Mouse (Mus musculus): ENCODE results near the gene Nap1l1. TPM values are rescaled to one million over a fixed set of nuclear protein-coding genes. Genes with fewer than 3 reads are reported as not detected.

The Nap1l1 gene
- polyA plus RNA-seq, 1 experiment from 2014 or later, result 318 TPM

DNA sequence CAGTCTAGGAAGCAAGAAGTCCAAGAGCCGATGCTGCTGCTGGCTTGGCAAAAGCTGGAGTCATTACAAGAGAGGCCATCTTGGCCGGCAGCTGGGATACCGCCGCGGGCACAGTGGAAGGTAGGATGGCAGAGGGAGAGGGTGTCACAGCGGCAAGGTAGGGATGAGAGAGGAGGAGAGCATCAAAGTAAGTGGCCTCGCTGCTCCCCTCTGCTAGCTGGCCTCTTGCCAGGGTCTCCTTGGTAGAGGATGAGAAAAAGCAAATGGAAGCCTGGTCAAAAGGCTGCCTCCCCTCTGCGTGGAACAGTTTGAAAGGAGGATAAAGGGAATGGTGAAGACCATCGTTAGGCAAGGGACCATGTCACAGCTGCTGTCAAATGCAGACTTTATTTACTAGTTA is 14.0 kb upstream of the Nap1l1 start:
- Histone ChIP-seq H3K9ac (no peak overlapping the region), H3K27ac (no peak overlapping the region), H3K4me2 (no peak overlapping the region), H3K9me3 (replicated peaks) (no peaks in the 10 kb centered on the region), H3K36me3 (ENCODE audit: poor library complexity, severe bottlenecking) (no peaks in the 10 kb centered on the region), H3K27me3 (no peaks in the 10 kb centered on the region), H3K4me3 (no peak overlapping the region), H3K4me1 (peaks cover 15% of the 10 kb centered on the region; the same call in 1 of the 2 replicates)
- ATAC-seq, result no peak
- WGBS, result 50% methylated on average over 9 of the region's 9 CpGs

DNA sequence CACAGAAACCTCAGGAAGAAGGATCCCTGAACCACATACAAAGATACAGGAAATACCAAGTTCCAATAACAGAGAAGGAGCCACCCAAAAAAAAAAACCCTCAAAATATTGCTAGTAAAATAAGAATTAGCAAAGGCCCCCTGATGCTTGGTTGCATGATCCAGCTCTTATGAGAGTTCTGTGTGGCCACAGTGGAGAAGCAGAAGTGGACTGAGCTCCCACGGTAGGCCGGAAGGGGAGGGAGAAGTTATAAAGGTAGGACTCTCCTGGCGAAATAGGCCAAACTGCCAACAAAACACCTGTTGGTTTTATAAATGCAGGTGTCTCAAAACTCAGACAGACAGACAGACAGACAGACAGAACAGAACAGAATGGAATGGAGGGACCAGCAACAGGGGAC is 13.1 kb upstream of the Nap1l1 start:
- 83% methylated on average over 3 of the region's 3 CpGs for WGBS
- H3K4me2 ChIP-seq, result no peak overlapping the region
- H3K4me3 ChIP-seq, result no peak overlapping the region
- H3K9me3 ChIP-seq (replicated peaks), result no peaks in the 10 kb centered on the region
- ATAC-seq, result no peak
- H3K27me3 ChIP-seq, result no peaks in the 10 kb centered on the region
- no peak overlapping the region for H3K9ac ChIP-seq
- peaks cover 15% of the 10 kb centered on the region; the same call in 1 of the 2 replicates for H3K4me1 ChIP-seq
- no peaks in the 10 kb centered on the region for H3K36me3 ChIP-seq (ENCODE audit: poor library complexity, severe bottlenecking)
- no peak overlapping the region for H3K27ac ChIP-seq

- Histone ChIP-seq H3K27ac (no peak overlapping the region), H3K4me1 (peaks cover 15% of the 10 kb centered on the region; the same call in 1 of the 2 replicates), H3K27me3 (no peaks in the 10 kb centered on the region), H3K4me2 (no peak overlapping the region), H3K9ac (no peak overlapping the region), H3K4me3 (no peak overlapping the region), H3K36me3 (ENCODE audit: poor library complexity, severe bottlenecking) (no peaks in the 10 kb centered on the region), H3K9me3 (replicated peaks) (no peaks in the 10 kb centered on the region)
- ATAC-seq, result no peak
- WGBS, result 8% methylated on average over 4 of the region's 4 CpGs
Observed at GRCm38 (mm10) chr10:111460381-111460780, 12.6 kb upstream of the Nap1l1 start.

DNA sequence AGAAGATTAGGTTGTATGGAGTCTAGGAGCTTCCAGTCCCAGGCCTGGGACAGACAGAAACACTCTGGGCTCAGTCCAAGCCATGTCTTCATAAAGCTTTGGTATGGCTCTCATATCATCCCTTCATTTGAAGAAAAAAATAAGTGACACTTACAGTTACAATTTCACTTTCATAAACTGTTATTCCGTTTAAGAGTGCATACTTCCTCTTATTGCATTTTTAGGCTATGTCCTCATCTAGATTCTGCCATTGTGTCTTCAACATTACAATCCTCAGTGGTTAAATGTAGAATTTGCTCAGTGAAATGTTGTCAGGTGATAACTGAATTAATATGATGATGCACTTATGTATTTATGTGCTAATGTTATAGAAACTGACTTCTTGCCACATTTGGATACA is 8.2 kb upstream of the Nap1l1 start:
- H3K4me2 ChIP-seq, result no peak overlapping the region
- H3K4me3 ChIP-seq, result no peak overlapping the region
- WGBS, result 92% methylated on average over 1 of the region's 1 CpGs

GRCm38 (mm10) chr10:111465409-111465808 is 7.6 kb upstream of the Nap1l1 start:
- 53% methylated on average over 2 of the region's 2 CpGs for WGBS
- Histone ChIP-seq H3K36me3 (ENCODE audit: poor library complexity, severe bottlenecking) (no peaks in the 10 kb centered on the region), H3K4me3 (no peak overlapping the region), H3K27ac (no peak overlapping the region), H3K9ac (no peak overlapping the region), H3K27me3 (no peaks in the 10 kb centered on the region), H3K9me3 (replicated peaks) (no peaks in the 10 kb centered on the region), H3K4me2 (no peak overlapping the region), H3K4me1 (peaks cover 1% of the 10 kb centered on the region; the same call in 1 of the 2 replicates)
- ATAC-seq, result no peak

More for the DNA sequence above, 8.2 kb upstream of the Nap1l1 start:
- ATAC-seq, result no peak
- Histone ChIP-seq H3K4me1 (peaks cover 7% of the 10 kb centered on the region; the same call in 1 of the 2 replicates), H3K27me3 (no peaks in the 10 kb centered on the region), H3K27ac (no peak overlapping the region), H3K36me3 (ENCODE audit: poor library complexity, severe bottlenecking) (no peaks in the 10 kb centered on the region), H3K9ac (no peak overlapping the region), H3K9me3 (replicated peaks) (no peaks in the 10 kb centered on the region)

GRCm38 (mm10) chr10:111471166-111471565 is 1.9 kb upstream of the Nap1l1 start:
- no peak overlapping the region for H3K4me2 ChIP-seq
- H3K9ac ChIP-seq, result no peak overlapping the region
- H3K36me3 ChIP-seq (ENCODE audit: poor library complexity, severe bottlenecking), result no peaks in the 10 kb centered on the region
- H3K4me3 ChIP-seq, result no peak overlapping the region
- H3K4me1 ChIP-seq, result peaks cover 27% of the 10 kb centered on the region
- H3K9me3 ChIP-seq (replicated peaks), result no peaks in the 10 kb centered on the region
- H3K27me3 ChIP-seq, result no peaks in the 10 kb centered on the region
- no peak overlapping the region for H3K27ac ChIP-seq
- 89% methylated on average over 9 of the region's 9 CpGs for WGBS
- ATAC-seq, result no peak

DNA sequence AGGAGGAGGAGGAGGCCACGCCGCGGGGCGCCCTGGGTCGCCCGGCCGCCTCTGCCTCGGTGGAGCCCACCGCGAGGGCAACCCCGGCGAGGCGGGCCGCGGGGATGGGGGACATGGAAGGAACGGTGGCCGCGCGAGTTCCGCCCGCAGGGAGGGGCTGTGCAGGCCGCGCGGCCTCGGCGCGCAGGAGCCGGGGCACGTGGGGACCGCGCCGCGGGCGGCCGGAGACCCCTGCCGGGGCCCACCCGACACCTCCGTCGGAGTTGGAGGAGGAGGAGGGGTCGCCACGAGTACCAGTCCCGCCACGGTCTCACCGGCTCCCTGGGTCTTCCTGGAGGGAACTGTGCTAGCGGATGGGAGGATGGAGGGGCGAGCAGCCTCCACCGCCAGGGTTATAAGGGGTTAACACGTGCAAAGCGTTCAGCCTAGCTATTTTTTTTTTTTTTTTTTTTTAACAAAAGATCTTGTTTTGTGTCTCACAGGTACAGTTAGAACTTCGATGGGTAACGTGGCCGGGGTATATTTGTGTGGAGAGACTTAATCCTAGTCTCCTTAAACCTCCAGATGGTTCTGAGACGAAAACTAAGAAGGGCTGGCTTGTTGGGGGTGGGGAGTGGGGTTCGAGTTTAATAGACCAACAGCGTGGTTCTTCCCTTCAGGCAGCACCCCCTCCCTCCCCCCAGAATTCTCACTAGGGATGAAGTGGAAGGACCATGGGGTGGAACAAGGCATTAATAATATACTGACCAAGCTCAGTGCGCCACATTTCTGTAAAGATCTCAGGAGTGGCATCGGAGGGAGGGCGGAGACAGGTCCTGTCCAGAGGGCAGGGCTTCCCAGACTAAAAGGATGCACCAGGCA is 718 bp downstream of the Nap1l1 start:
- peak; percentile 69 for ATAC-seq
- Histone ChIP-seq H3K27ac (peak overlapping the region; percentile 99), H3K4me2 (peak overlapping the region; percentile 71), H3K27me3 (no peaks in the 10 kb centered on the region), H3K4me3 (peak overlapping the region; percentile 95), H3K9me3 (replicated peaks) (no peaks in the 10 kb centered on the region), H3K9ac (peak overlapping the region; percentile 99), H3K36me3 (ENCODE audit: poor library complexity, severe bottlenecking) (no peaks in the 10 kb centered on the region), H3K4me1 (peaks cover 44% of the 10 kb centered on the region)
- WGBS, result under 1% methylated on average over 50 of the region's 58 CpGs

GRCm38 (mm10) chr10:111476301-111476700 is 3.3 kb downstream of the Nap1l1 start:
- peak overlapping the region; percentile 33 for H3K4me2 ChIP-seq
- H3K4me1 ChIP-seq, result peaks cover 56% of the 10 kb centered on the region
- no peaks in the 10 kb centered on the region for H3K9me3 ChIP-seq (replicated peaks)
- peaks cover 4% of the 10 kb centered on the region for H3K36me3 ChIP-seq (ENCODE audit: poor library complexity, severe bottlenecking)
- no peaks in the 10 kb centered on the region for H3K27me3 ChIP-seq
- no peak for ATAC-seq
- no peak overlapping the region for H3K27ac ChIP-seq
- peak overlapping the region; percentile 14; the same call in 1 of the 2 replicates for H3K4me3 ChIP-seq
- no peak overlapping the region for H3K9ac ChIP-seq
- WGBS, result 53% methylated on average over 4 of the region's 4 CpGs

GRCm38 (mm10) chr10:111476989-111477510 is 4.0 kb downstream of the Nap1l1 start:
- no peaks in the 10 kb centered on the region for H3K9me3 ChIP-seq (replicated peaks)
- H3K27me3 ChIP-seq, result no peaks in the 10 kb centered on the region
- H3K36me3 ChIP-seq (ENCODE audit: poor library complexity, severe bottlenecking), result peaks cover 11% of the 10 kb centered on the region
- ATAC-seq, result no peak
- WGBS, result 87% methylated on average over 6 of the region's 6 CpGs
- peak overlapping the region; percentile 33; the same call in 1 of the 2 replicates for H3K4me2 ChIP-seq
- peaks cover 51% of the 10 kb centered on the region for H3K4me1 ChIP-seq
- no peak overlapping the region for H3K27ac ChIP-seq
- H3K9ac ChIP-seq, result no peak overlapping the region
- H3K4me3 ChIP-seq, result no peak overlapping the region

DNA sequence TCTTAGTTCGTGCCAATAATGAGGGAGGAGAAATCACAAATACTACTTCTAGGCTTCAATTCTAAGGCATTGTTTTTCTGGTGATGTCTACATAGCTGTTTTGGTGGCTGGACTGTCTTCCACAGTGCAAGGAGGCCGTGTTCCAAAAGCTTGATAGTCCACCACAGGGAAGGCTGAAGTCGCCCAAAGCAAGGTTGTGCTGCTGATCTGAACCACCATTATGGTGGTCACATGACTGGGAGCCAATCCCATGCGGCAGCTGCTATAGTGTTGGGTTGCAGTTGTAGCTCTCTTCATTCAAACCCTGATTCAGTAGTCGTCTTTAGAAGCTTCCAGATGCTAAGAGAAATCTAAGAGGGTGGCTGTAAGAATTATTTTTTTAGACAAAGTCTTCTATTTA is 6.6 kb downstream of the Nap1l1 start:
- Histone ChIP-seq H3K9me3 (replicated peaks) (no peaks in the 10 kb centered on the region), H3K27me3 (no peaks in the 10 kb centered on the region), H3K36me3 (ENCODE audit: poor library complexity, severe bottlenecking) (peaks cover 33% of the 10 kb centered on the region), H3K4me3 (no peak overlapping the region), H3K4me2 (no peak overlapping the region), H3K27ac (no peak overlapping the region), H3K9ac (no peak overlapping the region), H3K4me1 (peaks cover 44% of the 10 kb centered on the region)
- ATAC-seq, result no peak
- 82% methylated on average over 5 of the region's 5 CpGs for WGBS

DNA sequence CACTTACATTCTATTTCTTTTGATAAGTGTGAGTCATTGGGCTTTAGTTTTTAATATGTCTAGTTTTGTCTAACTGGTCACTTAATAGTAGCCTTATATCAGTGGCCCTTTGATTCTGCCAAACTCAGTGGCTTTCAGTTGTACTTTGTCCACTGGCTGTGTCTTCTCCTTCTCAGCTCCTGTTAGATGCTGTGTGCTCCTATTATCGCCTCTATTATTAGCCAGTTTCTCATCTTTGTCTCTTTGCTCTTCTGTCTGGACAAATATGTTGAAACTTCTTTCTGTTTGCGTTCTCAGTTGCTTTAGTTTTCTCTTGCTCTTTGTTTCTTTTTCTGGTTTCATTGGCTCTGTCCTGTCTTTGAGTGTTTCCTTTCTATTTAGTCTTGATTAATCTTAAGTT is 9.6 kb downstream of the Nap1l1 start:
- H3K4me3 ChIP-seq, result no peak overlapping the region
- H3K4me1 ChIP-seq, result peaks cover 16% of the 10 kb centered on the region; the same call in 1 of the 2 replicates
- no peaks in the 10 kb centered on the region for H3K27me3 ChIP-seq
- H3K9ac ChIP-seq, result no peak overlapping the region
- WGBS, result 95% methylated on average over 2 of the region's 2 CpGs
- peaks cover 56% of the 10 kb centered on the region for H3K36me3 ChIP-seq (ENCODE audit: poor library complexity, severe bottlenecking)
- no peak overlapping the region for H3K27ac ChIP-seq
- no peaks in the 10 kb centered on the region for H3K9me3 ChIP-seq (replicated peaks)
- no peak overlapping the region for H3K4me2 ChIP-seq
- no peak for ATAC-seq

DNA sequence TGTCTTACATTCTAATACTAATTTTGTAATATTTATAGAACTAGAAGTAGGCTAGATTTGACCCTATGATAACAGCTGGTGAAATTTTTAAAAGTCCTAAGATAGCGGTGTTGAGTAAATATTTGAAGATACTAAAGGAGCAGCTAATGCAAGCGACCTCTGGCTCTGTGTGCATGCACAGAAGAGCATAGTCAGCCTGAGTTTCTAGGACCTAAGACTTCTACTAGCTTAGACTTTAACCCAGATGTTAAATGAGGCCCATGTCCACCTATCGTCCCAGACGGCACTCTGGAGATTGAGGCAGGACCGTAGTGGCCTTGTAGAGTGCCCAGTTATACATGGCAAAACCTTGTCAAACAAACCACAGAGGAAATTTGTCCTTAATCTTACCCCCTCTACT is 11.1 kb downstream of the Nap1l1 start:
- H3K36me3 ChIP-seq (ENCODE audit: poor library complexity, severe bottlenecking), result peaks cover 68% of the 10 kb centered on the region

More for the DNA sequence above, 11.1 kb downstream of the Nap1l1 start:
- no peak overlapping the region for H3K27ac ChIP-seq
- no peak for ATAC-seq
- H3K9me3 ChIP-seq (replicated peaks), result no peaks in the 10 kb centered on the region
- no peak overlapping the region for H3K4me2 ChIP-seq
- H3K27me3 ChIP-seq, result no peaks in the 10 kb centered on the region
- no peak overlapping the region for H3K9ac ChIP-seq
- WGBS, result 88% methylated on average over 5 of the region's 5 CpGs
- no peak overlapping the region for H3K4me3 ChIP-seq
- peaks cover 11% of the 10 kb centered on the region; the same call in 1 of the 2 replicates for H3K4me1 ChIP-seq

Measured in forebrain, embryonic 13.5 days (tissue).